Mouse (Mus musculus) ES-E14 (cell line): ENCODE measurements at regions not wholly inside any gene's neighbourhood (a gene's known extent, or its start where the extent isn't known, plus 50 kb on each side); places are given as distances from the start of the nearest gene placed in this dataset.

ENCODE experiments used
- HCFC1 ChIP-seq: IDR thresholded peaks from 2 replicates; pipeline ENCODE4 v1.6.1; 2012; ENCODE audit warnings: low read length, inconsistent platforms, borderline replicate concordance; ENCODE audit not compliant: insufficient read depth
- MAFK ChIP-seq: IDR thresholded peaks from 2 replicates; pipeline ENCODE4 v1.6.1; 2014; ENCODE audit warnings: mild to moderate bottlenecking, low read depth, low read length, inconsistent platforms; ENCODE audit not compliant: insufficient read depth

GRCm38 (mm10) chr15:67249147-67249546, 748.4 kb upstream of the Lrrc6 start:
- TF ChIP-seq MAFK (no peak), HCFC1 (no peak)
